Mouse (Mus musculus) cerebellum, adult 8-10 months (tissue): ENCODE data around the gene Odf3.
"Not testable (repeated sequence)": the region's sequence is repeated elsewhere in the genome, so short reads cannot be mapped to it uniquely, and the experiment has no call there.

Experiments
- DNase-seq: peaks from one replicate; pipeline ENCODE4 v3.0.0; 2022

Gene Odf3

DNA sequence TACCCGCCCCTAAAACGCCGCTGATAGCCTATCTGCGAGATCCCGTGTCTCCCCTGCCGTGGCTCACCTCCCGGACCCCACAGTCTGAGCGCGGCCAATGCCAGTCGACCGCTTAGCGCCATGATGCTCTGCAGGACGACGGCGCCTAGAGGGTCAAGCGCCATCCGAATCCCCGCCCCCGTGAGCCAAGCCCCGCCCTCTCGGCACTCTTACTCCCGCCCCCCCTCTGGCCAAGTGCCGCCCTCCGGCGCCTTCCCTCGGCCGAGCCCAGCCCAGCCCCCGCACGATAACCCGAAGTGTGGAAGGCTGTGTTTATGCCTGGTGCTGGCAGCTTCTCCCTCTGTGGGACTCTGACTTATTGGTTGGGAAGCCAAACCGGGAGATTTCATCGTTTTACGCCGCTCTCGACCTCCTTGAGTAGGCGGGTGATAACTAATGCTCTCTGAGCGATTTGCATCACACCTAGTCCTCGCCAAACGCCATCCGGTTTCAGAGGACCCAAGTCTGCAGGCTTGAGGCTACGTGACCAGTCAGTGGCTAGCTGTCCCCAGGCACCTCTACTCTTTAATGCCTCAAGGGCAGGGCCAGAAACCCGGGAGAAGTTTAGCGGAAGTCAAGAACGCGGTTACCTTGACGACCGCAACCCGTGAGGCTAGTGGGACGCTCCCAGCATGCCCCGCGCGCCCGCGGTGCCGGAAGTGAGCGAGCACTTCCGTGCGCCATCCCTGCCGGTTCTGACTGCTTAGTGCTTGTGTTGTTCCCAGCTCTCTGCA, 34.3 kb downstream of the Odf3 start, which contains the start of the genes Psmd13 and Sirt3:
Gene Psmd13, plus strand, starts transcription at position 273 of the 773 bp plus-strand sequence.
Gene Sirt3, minus strand, starts transcription at position 614 of the 773 bp plus-strand sequence.
- peak; percentile 90 for DNase-seq

DNA sequence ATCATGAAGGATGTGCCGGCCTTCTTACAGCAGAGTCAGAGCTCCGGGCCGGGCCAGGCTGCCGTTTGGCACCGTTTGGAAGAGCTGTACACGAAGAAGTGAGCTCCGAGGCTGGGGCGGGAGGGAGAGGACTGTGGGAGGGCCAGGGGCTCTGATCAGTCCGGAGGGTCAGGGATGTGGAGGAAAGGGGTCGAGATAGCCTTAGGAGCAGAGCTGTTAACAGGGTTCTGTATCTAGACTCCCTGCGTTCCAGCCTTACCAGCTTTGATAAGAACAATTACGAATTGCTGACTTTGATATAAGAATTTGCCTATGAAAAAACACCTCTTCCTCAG, 34.8 kb downstream of the Odf3 start:
- DNase-seq, result no peak

DNA sequence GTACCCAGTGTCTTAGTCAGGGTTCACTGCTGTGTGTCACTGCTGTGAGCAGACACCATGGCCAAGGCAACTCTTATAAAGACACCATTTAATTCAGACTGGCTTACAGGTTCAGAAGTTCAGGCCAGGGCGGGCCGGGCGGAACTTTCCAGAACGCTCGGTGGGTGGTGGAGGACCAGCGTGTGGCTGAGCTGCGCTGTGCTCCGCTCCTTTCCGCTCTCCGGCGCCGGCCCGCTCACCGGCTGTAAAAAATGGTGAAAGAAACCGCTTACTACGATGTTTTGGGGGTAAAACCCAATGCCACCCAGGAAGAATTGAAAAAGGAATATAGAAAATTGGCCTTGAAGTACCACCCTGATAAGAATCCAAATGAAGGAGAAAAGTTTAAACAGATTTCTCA, 43.0 kb downstream of the Odf3 start:
- not testable (repeated sequence) for DNase-seq

DNA sequence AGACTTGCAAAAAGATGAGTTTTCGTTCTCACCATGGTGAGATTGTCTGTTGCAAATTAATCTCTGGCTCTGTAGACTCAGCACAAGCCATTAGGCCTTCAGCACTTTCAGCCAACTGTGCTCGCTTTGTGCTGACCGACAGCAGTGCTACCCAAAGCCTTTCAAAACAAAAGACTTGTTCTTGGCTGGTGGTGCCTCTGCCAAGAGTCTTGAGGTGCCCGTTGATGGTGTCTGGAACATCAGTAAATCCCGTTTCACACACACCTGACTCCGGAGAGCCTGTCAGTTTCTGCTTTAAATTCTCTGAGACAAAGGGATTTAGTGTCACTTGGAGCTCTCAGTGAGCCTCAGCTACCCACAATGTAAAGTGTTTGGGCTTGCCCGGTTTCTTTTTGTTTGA, 46.4 kb downstream of the Odf3 start:
- DNase-seq, result no peak

DNA sequence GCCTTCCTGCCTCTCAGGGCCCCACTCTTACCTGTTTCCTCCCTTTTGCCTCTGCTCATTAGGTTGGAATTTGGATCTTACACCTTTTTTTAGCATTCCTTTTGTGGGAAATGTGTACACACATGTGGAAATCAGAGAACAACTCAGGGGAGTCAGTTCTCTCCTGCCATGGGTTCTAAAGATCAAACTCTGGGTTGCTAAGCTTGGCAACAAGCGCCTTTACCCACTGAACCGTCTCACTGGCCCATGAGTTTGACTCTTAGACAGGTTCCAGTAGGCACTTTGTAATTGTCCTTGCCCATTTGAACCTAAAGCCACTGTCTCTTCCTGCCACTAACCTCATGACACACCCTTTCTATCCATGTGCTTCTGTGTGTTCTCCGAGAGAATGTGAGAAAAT, 47.0 kb downstream of the Odf3 start:
- no peak for DNase-seq

DNA sequence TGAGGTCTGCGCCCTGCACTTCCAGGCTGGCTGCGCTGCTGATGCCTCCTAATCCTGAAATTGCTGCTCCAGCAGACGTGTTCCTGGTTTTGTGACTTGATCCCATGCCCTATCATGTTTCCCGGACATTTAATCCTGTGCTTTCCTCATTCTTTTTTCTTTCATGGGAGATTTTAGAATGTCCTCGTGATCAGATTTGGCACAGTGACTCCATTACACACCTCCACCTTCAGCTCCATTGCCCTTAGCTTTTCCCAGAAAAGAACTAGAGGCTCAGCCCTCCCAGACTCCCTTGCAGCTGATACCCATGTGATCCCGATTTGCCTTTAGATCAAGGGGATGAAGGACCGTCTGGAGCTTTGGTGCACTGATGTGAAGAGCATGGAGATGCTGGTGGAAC, 50.3 kb downstream of the Odf3 start:
- no peak for DNase-seq

DNA sequence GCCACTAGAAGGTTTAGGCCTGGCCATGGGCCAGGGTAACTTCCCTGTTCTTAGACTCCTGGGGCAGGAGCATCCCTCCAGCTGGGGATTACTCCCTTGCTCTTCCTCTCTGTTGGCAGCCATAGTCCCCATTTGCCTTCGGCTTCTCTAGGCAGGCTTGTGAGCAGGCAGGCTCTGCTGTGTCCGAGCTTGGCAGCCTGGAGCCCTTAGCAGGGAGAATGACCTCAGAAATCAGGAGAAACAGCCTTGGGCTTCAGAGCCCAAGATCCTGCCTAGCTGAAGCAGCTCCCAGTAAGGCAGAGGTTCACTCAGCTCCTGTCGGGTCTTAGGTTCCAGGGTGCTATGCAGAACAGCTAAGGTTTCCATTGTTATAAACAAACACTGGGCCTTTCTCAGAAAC, 51.5 kb downstream of the Odf3 start:
- DNase-seq, result no peak

DNA sequence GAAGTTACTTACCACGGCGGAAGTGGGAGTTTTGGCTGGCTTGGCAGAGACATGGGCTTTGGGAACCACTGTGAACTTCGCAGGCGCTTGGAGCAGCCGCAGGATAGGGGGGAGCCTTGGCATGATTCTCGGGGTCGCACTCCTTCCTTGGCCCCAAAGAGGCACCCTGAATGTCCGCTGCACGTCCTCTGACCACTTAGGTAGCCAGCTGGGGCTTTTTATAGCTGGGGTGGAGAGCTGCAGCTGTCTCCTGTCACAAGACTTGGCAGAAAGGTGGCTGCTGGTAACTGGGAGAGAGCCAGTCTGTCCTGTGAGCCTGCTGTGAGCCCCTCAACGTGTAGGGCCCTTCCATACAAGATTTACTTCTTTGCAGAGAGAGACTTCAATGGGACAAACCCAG, 52.6 kb downstream of the Odf3 start, which contains the start of gene Cox8b:
Gene Cox8b, minus strand, starts transcription at position 227 of the 400 bp plus-strand sequence.
- DNase-seq, result no peak
